Mouse (Mus musculus) kidney, postnatal 10 days (tissue): ENCODE measurements around the gene Akr1c6.
"Not testable (repeated sequence)": the region's sequence is repeated elsewhere in the genome, so short reads cannot be mapped to it uniquely, and the experiment has no call there.

Experiments
- DNase-seq: peaks from one replicate; pipeline ENCODE4 v3.0.0; 2021; ENCODE audit warnings: mixed read lengths

The Akr1c6 gene

GRCm38 (mm10) chr13:4434006-4434405, at the start of gene Akr1c6:
Akr1c6 (plus strand) TSS chr13:4434306.
- DNase-seq = no peak

DNA sequence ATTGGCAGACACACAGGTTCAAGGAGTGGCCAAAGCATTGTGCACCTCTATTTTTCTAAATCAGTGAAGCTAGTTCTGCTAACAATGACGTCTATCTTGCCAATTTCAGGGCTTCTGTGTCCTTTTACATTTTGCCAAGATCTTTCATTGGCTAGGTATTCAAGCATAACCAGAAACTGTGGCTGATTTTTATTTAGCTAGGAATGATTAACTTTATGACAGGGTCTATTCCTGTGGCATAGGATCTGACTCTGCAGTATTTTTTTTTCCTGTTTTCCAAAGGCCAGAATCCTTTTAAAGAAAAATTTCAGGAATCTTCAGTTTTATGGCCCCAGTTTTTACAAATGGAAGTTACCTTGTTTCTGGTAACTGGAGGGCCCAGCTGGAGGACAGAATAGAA, 49.2 kb upstream of the Akr1c6 start:
- no peak for DNase-seq

- no peak for DNase-seq
Observed at GRCm38 (mm10) chr13:4385541-4385940, 48.6 kb upstream of the Akr1c6 start.

GRCm38 (mm10) chr13:4388762-4389446, 45.2 kb upstream of the Akr1c6 start:
- DNase-seq = peak; percentile 17

DNA sequence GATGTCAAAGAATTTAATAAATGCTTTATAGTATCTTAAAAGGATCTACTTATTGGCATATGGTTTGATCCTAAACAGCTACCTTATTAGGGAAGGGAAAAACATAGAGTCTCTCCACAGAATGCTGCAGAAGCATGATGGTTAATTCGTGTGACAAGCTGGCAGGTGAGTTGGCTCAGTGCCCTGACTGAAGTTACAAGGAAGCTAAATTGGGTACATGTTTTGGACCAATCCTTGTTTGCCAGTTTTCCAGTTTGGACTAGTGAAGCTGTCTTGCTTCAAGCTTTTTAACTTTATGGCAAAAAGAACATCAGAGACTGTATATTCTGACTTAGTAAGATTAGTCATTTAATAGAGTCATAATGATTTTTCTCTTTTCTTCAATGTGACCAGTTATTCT, 33.7 kb upstream of the Akr1c6 start:
- not testable (repeated sequence) for DNase-seq

DNA sequence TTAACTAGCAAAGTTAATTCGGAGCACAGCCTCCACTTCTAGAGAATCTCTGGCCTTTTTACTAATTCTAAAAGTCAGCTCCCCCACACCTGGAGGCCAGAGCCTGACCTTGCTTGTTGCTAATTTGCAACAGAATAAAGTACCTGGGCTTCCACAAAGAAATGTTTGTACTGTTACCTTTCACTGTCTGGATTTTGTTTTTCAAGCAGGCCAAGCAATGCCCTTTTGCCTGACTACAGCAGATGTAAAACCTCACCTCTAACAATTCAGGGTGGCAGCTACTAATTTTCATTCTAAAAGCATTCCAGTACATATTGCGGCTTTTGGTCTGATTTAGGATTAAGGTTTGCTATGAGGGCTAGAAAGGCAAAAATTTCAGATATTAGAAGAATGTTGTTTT, 33.3 kb upstream of the Akr1c6 start:
- DNase-seq = no peak

DNA sequence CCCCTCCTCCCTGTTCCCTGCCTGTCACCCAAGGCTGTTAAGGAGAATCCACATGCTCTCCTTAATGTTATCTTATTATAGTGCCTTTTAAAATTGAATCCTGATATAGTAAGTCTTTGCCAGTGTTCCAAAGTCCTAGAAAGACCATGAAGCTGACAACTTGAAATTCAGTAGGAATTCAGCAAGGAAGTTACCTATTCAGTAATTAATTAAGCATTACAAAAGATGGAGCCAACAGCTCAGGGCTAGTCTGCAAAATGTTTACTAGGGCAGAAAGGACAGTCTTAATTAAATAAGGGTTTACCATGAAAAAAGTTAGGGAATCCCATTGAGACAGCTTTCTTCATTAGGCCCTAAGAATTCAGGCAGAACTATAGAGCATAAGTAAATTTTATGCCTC, 31.9 kb upstream of the Akr1c6 start:
- DNase-seq = no peak

- no peak for DNase-seq
Observed at GRCm38 (mm10) chr13:4404726-4405125, 29.4 kb upstream of the Akr1c6 start.

DNA sequence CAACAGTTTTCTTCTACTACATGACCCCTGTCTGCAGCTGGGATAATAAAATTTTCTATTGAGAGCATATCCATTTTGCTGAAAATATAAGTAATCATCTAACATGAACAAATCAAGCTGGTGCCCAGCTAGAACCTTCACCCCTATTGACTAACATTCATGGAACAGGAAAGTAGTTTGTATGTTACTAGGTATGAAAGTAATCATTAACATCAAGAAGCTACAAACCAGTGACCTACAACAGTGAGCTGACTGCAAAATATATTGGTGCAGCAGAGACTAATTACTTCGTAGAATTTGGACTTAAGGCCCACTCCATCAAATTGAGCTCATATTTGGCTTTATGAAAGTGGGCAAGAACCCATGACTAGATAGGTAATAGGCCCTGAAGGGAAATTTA, 27.3 kb upstream of the Akr1c6 start:
- no peak for DNase-seq

- DNase-seq = no peak
Observed at GRCm38 (mm10) chr13:4428558-4428957, 5.5 kb upstream of the Akr1c6 start.

- no peak for DNase-seq
Observed at GRCm38 (mm10) chr13:4429034-4429433, 5.1 kb upstream of the Akr1c6 start.

DNA sequence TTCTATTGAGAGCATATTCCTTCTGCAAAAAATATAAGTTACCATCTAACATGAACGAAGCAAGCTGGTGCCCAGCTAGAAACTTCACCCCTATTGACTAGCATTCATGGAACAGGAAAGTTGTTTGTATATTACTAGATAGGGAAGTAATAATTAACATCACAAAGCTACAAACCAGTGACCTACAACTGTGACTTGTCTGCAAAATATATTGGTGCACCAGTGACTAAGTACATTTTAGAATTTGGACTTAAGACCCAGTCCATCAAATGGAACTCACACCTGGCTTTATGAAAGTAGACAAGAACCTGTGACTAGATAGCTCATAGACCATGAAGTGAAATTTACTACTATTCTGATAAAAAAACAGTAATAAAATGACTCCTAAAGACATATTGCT, 3.0 kb upstream of the Akr1c6 start:
- DNase-seq = no peak

- no peak for DNase-seq
Observed at GRCm38 (mm10) chr13:4465641-4466040, 31.5 kb downstream of the Akr1c6 start.

- DNase-seq = no peak
Observed at GRCm38 (mm10) chr13:4467896-4468295, 33.8 kb downstream of the Akr1c6 start.
